Mouse (Mus musculus) Patski (cell line): ENCODE results near the gene Ptpn20. TPM values are rescaled to one million over a fixed set of nuclear protein-coding genes. Genes with fewer than 3 reads are reported as not detected.
A peak's percentile ranks its signal among the peaks of the same experiment; 100 is the strongest.

Experiments
- ATAC-seq: fragments of 100-300 bp; one replicate; pipeline ENCODE4 v1.8.0; 2021
- CTCF ChIA-PET: fragments of 350-600 bp; sonication (Branson Sonifier 250); formaldehyde crosslinking; loops from one replicate; lab custom pipeline; 2022; ENCODE audit warnings: inconsistent platforms; lab: Charles Lee
- POLR2A ChIA-PET: fragments of 350-600 bp; sonication (Branson Sonifier 250); formaldehyde crosslinking; loops from one replicate; lab custom pipeline; 2022; ENCODE audit warnings: antibody characterized with exemption, inconsistent platforms; lab: Charles Lee
- DNase-seq: peaks from one replicate; pipeline ENCODE4 v3.0.0-alpha.2; 2011; ENCODE audit warnings: low read depth, low spot score
- H3K27me3 ChIP-seq: fragments of 371-371 bp; one replicate; pipeline ENCODE4 v1.5.1; 2021
- CTCF ChIP-seq: fragments of 100-300 bp; IDR thresholded peaks from one replicate; pipeline ENCODE4 v1.5.1; 2021
- in situ Hi-C: fragments of 300-500 bp; cut with MboI; formaldehyde crosslinking; loops from 3 replicates; pipeline ENCODE4 v1.11.1; 2018; ENCODE audit warnings: low pct_unique_long_range_greater_than_20kb, mixed read lengths
- polyA plus RNA-seq: library from polyadenylated mRNA; unstranded; gene quantifications from one replicate; pipeline ENCODE4 v1.2.3, GENCODE M21; 2021

Ptpn20 gene
- polyA plus RNA-seq, result not detected

DNA sequence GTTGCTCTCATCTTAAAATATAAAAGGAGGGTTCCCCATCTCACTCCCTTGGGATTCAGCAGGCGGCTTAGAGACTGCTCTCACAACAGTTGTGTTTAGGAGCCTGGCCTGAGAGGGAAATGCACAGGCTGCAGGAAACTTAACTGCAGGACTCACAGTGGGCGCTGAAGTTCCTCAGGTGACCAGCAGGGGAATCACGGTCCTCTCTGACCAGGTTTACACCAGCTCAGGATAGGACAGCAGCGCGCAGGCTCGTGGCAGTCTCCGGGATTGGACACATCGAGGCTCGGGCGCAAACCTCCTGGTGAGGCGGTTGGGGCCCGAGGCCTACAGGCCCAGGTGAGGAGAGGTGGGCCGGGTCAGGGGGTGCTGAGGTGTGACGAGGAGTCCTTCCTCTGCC, at the start of gene Ptpn20:
Gene Ptpn20, plus strand, starts transcription at position 257 of the 400 bp plus-strand sequence.
- in situ Hi-C loops, result no loop called here
- POLR2A ChIA-PET, result no interaction called here
- no peak for DNase-seq
- CTCF ChIA-PET, result no interaction called here
- TF ChIP-seq CTCF, result peak; percentile 46
- ATAC-seq, result no peak
- H3K27me3 ChIP-seq, result peaks cover 6% of the 10 kb centered on the region

GRCm38 (mm10) chr14:33539559-33540167, 49.3 kb upstream of the Ptpn20 start:
- CTCF ChIA-PET, result no interaction called here
- peaks cover 26% of the 10 kb centered on the region for H3K27me3 ChIP-seq
- no peak for ATAC-seq
- in situ Hi-C loops, result loop anchor here (5.0 kb wide), 3 partner anchors 157 to 327 kb away; partner anchors contain the start of gene Arhgap22
- DNase-seq, result no peak
- no peak for TF ChIP-seq CTCF
- POLR2A ChIA-PET, result no interaction called here

DNA sequence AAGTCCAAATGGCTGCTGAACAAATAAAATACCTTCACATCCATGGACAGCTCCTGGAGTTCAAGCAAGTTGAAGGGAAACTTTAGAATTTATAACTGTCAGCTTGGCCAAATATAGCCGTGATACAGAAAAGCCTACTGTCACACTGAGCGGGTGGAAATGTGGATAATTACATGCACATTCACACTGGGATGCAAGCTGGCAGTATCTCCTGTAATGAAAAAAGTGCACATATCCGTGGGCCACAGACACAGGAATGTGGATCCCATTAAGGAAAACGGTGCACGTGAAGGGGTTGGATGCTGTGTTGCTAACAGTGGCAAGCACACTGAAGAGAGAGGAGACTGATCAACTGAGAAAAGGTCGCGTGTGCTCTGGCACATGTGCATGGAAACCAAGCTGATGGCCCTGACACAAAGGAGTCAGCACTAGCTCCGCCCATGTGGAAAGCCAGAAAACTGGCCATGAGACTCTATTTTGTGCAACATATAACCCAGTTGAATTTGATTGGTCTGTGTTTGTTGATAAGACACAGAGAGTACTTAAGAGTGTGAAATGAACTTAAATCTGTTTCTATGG, 43.4 kb upstream of the Ptpn20 start:
- ChIA-PET CTCF (no interaction called here), POLR2A (no interaction called here)
- no peak for ATAC-seq
- no peak for DNase-seq
- in situ Hi-C loops, result no loop called here
- TF ChIP-seq CTCF, result no peak
- H3K27me3 ChIP-seq, result peaks cover 15% of the 10 kb centered on the region

DNA sequence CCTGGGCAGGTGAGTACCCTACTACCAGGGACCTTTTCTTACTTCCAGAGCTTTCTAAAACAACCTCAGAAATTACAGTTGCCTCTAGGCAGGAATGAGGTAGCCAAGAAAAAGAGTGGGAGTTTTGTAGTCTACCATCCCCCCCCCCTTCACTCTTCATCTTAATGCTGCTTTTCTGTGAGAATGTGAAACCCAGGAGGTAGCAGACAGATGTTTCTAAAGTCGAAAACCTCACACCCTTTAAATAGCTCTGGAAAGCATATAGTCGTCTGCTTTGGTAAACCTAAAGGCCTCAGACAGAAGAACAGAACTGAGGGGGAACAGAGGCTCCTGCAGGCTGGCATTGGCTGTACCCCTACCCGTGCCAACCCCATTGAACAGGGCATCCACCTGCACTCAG, 40.4 kb upstream of the Ptpn20 start:
- H3K27me3 ChIP-seq, result peaks cover 6% of the 10 kb centered on the region
- ChIA-PET POLR2A (no interaction called here), CTCF (interaction anchor here (0.7 kb wide), 1 partner anchor 247 kb away, joined by 3 read pairs; no protein-coding TSS in a partner anchor)
- in situ Hi-C loops, result no loop called here
- no peak for DNase-seq
- ATAC-seq, result no peak
- TF ChIP-seq CTCF, result no peak

DNA sequence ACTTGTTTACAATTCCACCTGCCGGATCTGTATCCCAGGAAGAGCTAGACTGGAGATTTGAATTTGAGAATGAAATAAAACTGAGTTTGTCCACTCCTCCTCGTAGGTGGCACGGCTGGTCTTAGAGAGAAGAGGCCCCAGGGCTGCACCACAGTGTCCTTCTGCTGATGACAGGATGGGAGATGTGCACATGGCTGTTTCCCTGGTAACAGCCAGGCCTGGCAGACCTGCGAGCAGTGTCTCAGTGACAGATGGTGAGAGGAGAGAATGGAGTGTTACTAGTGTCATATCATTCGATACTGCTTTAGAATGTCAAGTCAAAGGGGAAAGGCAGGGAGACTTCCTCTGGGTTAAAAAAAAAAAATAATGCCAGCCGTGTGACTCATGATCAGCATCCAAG, 39.2 kb upstream of the Ptpn20 start:
- H3K27me3 ChIP-seq, result no peaks in the 10 kb centered on the region
- in situ Hi-C loops, result no loop called here
- no peak for TF ChIP-seq CTCF
- ATAC-seq (no peak), DNase-seq (no peak)
- CTCF ChIA-PET, result interaction anchor here (1.1 kb wide), 1 partner anchor 10 kb away, joined by 3 read pairs; no protein-coding TSS in a partner anchor
- POLR2A ChIA-PET, result no interaction called here

GRCm38 (mm10) chr14:33570737-33571136, 18.3 kb upstream of the Ptpn20 start:
- ATAC-seq (no peak), DNase-seq (no peak)
- H3K27me3 ChIP-seq, result peaks cover 26% of the 10 kb centered on the region
- ChIA-PET POLR2A (interaction anchor here (0.8 kb wide), 1 partner anchor 128 kb away, joined by 3 read pairs; no protein-coding TSS in a partner anchor), CTCF (no interaction called here)
- TF ChIP-seq CTCF, result no peak
- in situ Hi-C loops, result no loop called here

GRCm38 (mm10) chr14:33573643-33574042, 15.4 kb upstream of the Ptpn20 start:
- POLR2A ChIA-PET, result interaction anchor here (0.8 kb wide), 1 partner anchor 776 kb away, joined by 4 read pairs; no protein-coding TSS in a partner anchor
- no peak for TF ChIP-seq CTCF
- ATAC-seq, result no peak
- CTCF ChIA-PET, result no interaction called here
- peaks cover 29% of the 10 kb centered on the region for H3K27me3 ChIP-seq
- no peak for DNase-seq
- in situ Hi-C loops, result no loop called here

GRCm38 (mm10) chr14:33579771-33580484, 9.1 kb upstream of the Ptpn20 start:
- DNase-seq, result no peak
- peak; percentile 29 for TF ChIP-seq CTCF
- CTCF ChIA-PET, result no interaction called here
- peaks cover 19% of the 10 kb centered on the region for H3K27me3 ChIP-seq
- no peak for ATAC-seq
- POLR2A ChIA-PET, result no interaction called here
- in situ Hi-C loops, result no loop called here

GRCm38 (mm10) chr14:33598376-33599130, 9.5 kb downstream of the Ptpn20 start:
- in situ Hi-C loops, result no loop called here
- ATAC-seq (no peak), DNase-seq (no peak)
- ChIA-PET CTCF (interaction anchor here (1.4 kb wide), 1 partner anchor 9 kb away, joined by 3 read pairs; no protein-coding TSS in a partner anchor), POLR2A (no interaction called here)
- no peak for TF ChIP-seq CTCF
- peaks cover 26% of the 10 kb centered on the region for H3K27me3 ChIP-seq

DNA sequence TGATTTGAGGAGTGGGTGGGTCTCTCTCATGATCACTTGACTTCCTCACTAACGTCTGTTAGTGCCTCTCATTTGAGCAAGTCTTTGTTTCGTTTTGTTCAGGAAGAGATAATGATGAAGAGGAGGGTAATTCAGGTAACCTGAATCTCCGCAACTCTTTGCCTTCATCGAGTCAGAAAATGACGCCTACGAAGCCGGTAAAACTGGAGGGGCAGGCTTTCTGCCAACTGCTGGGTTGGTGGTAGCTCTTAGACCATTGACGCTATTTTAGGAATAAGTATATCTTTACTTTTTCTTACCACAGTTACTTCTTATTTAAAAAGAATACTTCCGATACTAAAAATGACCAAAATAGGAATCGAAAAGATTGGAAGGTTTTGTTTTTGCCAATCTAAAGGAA, 18.4 kb downstream of the Ptpn20 start:
- TF ChIP-seq CTCF, result no peak
- POLR2A ChIA-PET, result no interaction called here
- DNase-seq (no peak), ATAC-seq (no peak)
- CTCF ChIA-PET, result interaction anchor here (1.4 kb wide), 1 partner anchor 8 kb away, joined by 3 read pairs; no protein-coding TSS in a partner anchor
- peaks cover 38% of the 10 kb centered on the region for H3K27me3 ChIP-seq
- in situ Hi-C loops, result no loop called here
